Mouse (Mus musculus): ENCODE data around the gene Agap1.

Agap1 gene

GRCm38 (mm10) chr1:89713681-89714080 lies 259.1 kb downstream of the Agap1 start:
- WGBS, result 72% methylated on average over 5 of the region's 5 CpGs

GRCm38 (mm10) chr1:89714165-89714980 lies 259.8 kb downstream of the Agap1 start:
- 67% methylated on average over 18 of the region's 18 CpGs for WGBS

GRCm38 (mm10) chr1:89716234-89716633 lies 261.6 kb downstream of the Agap1 start:
- WGBS, result 92% methylated on average over 2 of the region's 2 CpGs

GRCm38 (mm10) chr1:89717100-89717499 lies 262.5 kb downstream of the Agap1 start:
- 98% methylated on average over 4 of the region's 4 CpGs for WGBS

- WGBS, result 62% methylated on average over 7 of the region's 7 CpGs
Measured at GRCm38 (mm10) chr1:89718782-89719403, 264.3 kb downstream of the Agap1 start.

- WGBS, result 79% methylated on average over 3 of the region's 3 CpGs
Measured at GRCm38 (mm10) chr1:89724141-89724540, 269.5 kb downstream of the Agap1 start.

- 83% methylated on average over 6 of the region's 6 CpGs for WGBS
Measured at GRCm38 (mm10) chr1:89724555-89724954, 269.9 kb downstream of the Agap1 start.

GRCm38 (mm10) chr1:89724957-89725356 lies 270.4 kb downstream of the Agap1 start:
- 73% methylated on average over 9 of the region's 9 CpGs for WGBS

- WGBS, result 83% methylated on average over 6 of the region's 6 CpGs
Measured at GRCm38 (mm10) chr1:89728481-89728880, 273.9 kb downstream of the Agap1 start.

- WGBS, result 62% methylated on average over 13 of the region's 13 CpGs
Measured at GRCm38 (mm10) chr1:89730589-89731195, 276.1 kb downstream of the Agap1 start.

GRCm38 (mm10) chr1:89734368-89734767 lies 279.8 kb downstream of the Agap1 start:
- WGBS, result 89% methylated on average over 9 of the region's 9 CpGs

- 94% methylated on average over 6 of the region's 6 CpGs for WGBS
Measured at GRCm38 (mm10) chr1:89735146-89735545, 280.5 kb downstream of the Agap1 start.

- WGBS, result 95% methylated on average over 6 of the region's 6 CpGs
Measured at GRCm38 (mm10) chr1:89736021-89736420, 281.4 kb downstream of the Agap1 start.

- 78% methylated on average over 17 of the region's 17 CpGs for WGBS
Measured at GRCm38 (mm10) chr1:89739067-89739774, 284.6 kb downstream of the Agap1 start.

- WGBS, result 60% methylated on average over 3 of the region's 3 CpGs
Measured at GRCm38 (mm10) chr1:89739775-89740099, 285.1 kb downstream of the Agap1 start.

- 81% methylated on average over 3 of the region's 3 CpGs for WGBS
Measured at GRCm38 (mm10) chr1:89742359-89742758, 287.8 kb downstream of the Agap1 start.

- 85% methylated on average over 3 of the region's 3 CpGs for WGBS
Measured at GRCm38 (mm10) chr1:89746171-89746570, 291.6 kb downstream of the Agap1 start.

- 33% methylated on average over 9 of the region's 9 CpGs for WGBS
Measured at GRCm38 (mm10) chr1:89750495-89750894, 295.9 kb downstream of the Agap1 start.

- 58% methylated on average over 21 of the region's 21 CpGs for WGBS
Measured at GRCm38 (mm10) chr1:89750921-89751320, 296.3 kb downstream of the Agap1 start.

- 71% methylated on average over 11 of the region's 11 CpGs for WGBS
Measured at GRCm38 (mm10) chr1:89751344-89751743, 296.7 kb downstream of the Agap1 start.

GRCm38 (mm10) chr1:89752659-89753058 lies 298.1 kb downstream of the Agap1 start:
- WGBS, result 100% methylated on average over 3 of the region's 3 CpGs

- 54% methylated on average over 12 of the region's 12 CpGs for WGBS
Measured at GRCm38 (mm10) chr1:89755358-89755757, 300.8 kb downstream of the Agap1 start.

All from cerebral cortex, adult 2 months (tissue).